Mouse (Mus musculus): Measurements from ENCODE around the gene Ppa1. TPM values are rescaled to one million over a fixed set of nuclear protein-coding genes. Genes with fewer than 3 reads are reported as not detected.
"Not testable (repeated sequence)": the region's sequence is repeated elsewhere in the genome, so short reads cannot be mapped to it uniquely, and the experiment has no call there.

Ppa1 gene
- 196 and 198 TPM in 2 replicates for polyA plus RNA-seq (2014; fragmentation: Nextera tagmentation; extraction: Ambion mirVana)

DNA sequence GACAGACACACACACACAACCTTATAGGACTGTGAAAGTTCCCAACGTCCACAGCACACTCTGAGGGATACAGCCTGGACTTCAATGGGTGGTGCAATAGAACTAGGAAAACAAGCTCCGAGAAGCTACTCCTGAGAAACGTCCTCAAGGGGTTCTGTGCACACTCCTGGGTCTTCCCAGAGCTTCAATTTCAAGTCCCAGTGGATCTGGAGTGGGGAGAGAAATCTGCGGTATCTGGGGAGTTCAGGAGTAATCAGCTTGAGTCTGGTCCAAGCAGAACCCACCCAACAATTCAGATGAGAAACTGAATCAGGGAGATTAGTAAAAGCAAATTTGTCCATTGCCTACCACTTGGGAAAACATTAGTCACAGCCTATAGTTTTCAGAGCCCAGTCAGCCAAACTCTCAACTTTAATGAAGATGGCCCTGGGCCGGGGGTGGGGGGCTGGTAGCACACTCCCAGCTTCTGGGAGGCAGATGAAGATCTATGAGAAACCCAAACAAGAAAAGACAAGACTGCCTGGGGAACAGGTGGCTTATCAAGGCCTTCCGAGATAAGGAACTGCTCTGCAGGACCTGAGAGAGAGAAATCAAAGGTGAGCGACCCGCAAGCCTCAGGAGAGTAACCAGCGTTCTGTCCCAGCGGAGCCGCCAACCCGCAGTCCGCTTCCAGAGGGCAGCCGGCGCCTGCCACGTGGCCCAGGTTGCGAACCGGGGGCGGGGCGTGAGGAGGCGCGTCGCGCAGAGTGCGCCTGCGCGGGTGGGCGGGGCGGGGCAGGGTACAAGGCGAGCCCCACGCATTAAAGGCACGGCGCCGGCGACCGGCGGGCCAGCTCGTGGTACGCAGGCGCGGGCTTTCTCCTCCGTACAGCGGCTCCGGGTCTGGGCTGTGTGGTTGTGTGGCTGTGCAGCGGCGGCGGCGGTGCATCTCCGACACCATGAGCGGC is at the start of gene Ppa1:
Gene Ppa1, plus strand, starts transcription at position 763 of the 947 bp plus-strand sequence.
- no peaks in the 10 kb centered on the region for H3K27me3 ChIP-seq (ENCODE audit: control insufficient read depth, insufficient read depth, low read length)
- no peaks in the 10 kb centered on the region for H3K9me3 ChIP-seq (ENCODE audit: control insufficient read depth, low read length)
- H3K4me2 ChIP-seq (ENCODE audit: low read depth, low read length): peak within 1 kb of the TSS; percentile 92
- peak within 1 kb of the TSS; percentile 78 for H3K27ac ChIP-seq (ENCODE audit: low read depth, low read length)
- peaks cover 8% of the 10 kb centered on the region for H3K4me1 ChIP-seq (ENCODE audit: control insufficient read depth, insufficient read depth, low read length)
- peak within 1 kb of the TSS; percentile 84 for H3K4me3 ChIP-seq (ENCODE audit: low read depth, low read length)
- H3K36me3 ChIP-seq (ENCODE audit: control insufficient read depth, insufficient read depth, low read length): no peaks in the 10 kb centered on the region
- H3K9ac ChIP-seq (replicated peaks; ENCODE audit: low read depth, low read length): peak within 1 kb of the TSS; percentile 86
- 4% methylated on average over 41 of the region's 50 CpGs for WGBS
- ATAC-seq (ENCODE audit: low read depth): peak; percentile 98

DNA sequence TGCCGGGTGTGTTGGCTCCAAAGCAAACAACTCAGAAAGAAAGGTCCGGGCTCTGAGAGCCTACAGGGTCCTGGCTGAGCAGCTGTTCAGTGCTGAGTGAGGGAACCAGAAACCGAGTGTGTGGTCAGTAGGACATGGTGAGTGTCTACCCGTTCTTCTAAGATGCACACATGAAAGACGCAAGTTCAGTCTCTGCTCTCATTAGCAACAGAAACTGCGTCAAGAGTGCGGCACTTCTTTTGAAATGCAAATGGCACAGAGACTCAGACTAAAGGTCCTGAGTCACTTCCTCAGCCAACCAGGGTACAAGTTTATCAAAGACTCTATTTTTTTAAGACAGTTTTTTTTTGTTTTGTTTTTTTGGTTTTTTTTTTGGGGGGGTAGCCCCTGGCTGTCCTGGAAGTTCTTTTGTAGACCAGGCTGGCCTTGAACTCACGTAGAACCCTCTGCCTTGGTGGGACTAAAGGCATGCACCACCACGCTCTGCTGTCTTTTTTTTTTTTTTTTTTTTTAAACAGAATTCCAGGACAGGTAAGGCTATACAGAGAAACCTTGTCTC is 48.7 kb upstream of the Ppa1 start:
- H3K9ac ChIP-seq (replicated peaks; ENCODE audit: low read depth, low read length): no peak overlapping the region
- H3K4me3 ChIP-seq (ENCODE audit: low read depth, low read length): no peak overlapping the region
- H3K27ac ChIP-seq (ENCODE audit: low read depth, low read length): no peak overlapping the region
- no peaks in the 10 kb centered on the region for H3K9me3 ChIP-seq (ENCODE audit: control insufficient read depth, low read length)
- no peaks in the 10 kb centered on the region for H3K4me1 ChIP-seq (ENCODE audit: control insufficient read depth, insufficient read depth, low read length)
- no peak overlapping the region for H3K4me2 ChIP-seq (ENCODE audit: low read depth, low read length)
- H3K36me3 ChIP-seq (ENCODE audit: control insufficient read depth, insufficient read depth, low read length): no peaks in the 10 kb centered on the region
- WGBS: 57% methylated on average over 9 of the region's 9 CpGs
- H3K27me3 ChIP-seq (ENCODE audit: control insufficient read depth, insufficient read depth, low read length): peaks cover 5% of the 10 kb centered on the region; the same call in 1 of the 2 replicates
- ATAC-seq (ENCODE audit: low read depth): no peak

DNA sequence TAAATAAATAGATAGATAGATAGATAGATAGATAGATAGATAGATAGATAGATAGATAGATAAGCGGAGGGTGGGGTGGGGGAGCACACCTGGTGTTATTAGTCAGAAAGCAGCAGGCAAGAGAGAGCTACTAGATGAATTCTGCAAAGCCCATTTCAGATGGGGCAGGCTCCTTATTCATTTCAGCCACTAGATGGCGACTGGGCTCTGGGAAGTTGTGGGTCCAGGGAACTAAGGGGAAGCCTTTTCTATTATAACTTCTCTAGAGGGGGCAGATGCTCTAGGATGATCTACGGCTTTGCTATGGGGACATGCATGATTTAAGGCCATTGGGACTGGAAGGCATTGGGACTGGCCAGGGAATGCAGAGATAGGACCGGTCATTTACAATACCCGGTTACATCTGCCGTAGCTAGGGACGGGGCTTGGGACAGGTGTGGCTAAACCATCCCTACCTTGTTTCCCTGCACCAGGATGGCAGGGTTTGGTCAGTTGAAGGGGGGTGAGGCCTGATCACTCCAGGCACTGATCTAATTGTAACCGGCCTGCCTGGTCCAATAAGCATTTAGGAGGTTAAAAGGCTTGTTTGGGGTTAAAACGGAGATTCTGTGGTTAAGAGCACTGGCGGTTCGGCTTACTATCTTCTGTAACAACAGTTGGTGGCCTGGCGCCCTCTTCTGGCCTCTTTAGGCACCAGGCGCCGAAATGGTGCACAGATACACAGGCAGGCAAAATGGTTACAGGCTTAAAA is 45.9 kb upstream of the Ppa1 start:
- Histone ChIP-seq H3K36me3 (ENCODE audit: control insufficient read depth, insufficient read depth, low read length) (no peaks in the 10 kb centered on the region), H3K4me1 (ENCODE audit: control insufficient read depth, insufficient read depth, low read length) (no peaks in the 10 kb centered on the region), H3K4me2 (ENCODE audit: low read depth, low read length) (peak overlapping the region; percentile 34; the same call in 1 of the 2 replicates), H3K9ac (replicated peaks; ENCODE audit: low read depth, low read length) (no peak overlapping the region), H3K27me3 (ENCODE audit: control insufficient read depth, insufficient read depth, low read length) (no peaks in the 10 kb centered on the region), H3K9me3 (ENCODE audit: control insufficient read depth, low read length) (no peaks in the 10 kb centered on the region), H3K4me3 (ENCODE audit: low read depth, low read length) (no peak overlapping the region), H3K27ac (ENCODE audit: low read depth, low read length) (no peak overlapping the region)
- ATAC-seq (ENCODE audit: low read depth): peak; percentile 69; the same call in 1 of the 2 replicates
- 13% methylated on average over 14 of the region's 14 CpGs for WGBS

DNA sequence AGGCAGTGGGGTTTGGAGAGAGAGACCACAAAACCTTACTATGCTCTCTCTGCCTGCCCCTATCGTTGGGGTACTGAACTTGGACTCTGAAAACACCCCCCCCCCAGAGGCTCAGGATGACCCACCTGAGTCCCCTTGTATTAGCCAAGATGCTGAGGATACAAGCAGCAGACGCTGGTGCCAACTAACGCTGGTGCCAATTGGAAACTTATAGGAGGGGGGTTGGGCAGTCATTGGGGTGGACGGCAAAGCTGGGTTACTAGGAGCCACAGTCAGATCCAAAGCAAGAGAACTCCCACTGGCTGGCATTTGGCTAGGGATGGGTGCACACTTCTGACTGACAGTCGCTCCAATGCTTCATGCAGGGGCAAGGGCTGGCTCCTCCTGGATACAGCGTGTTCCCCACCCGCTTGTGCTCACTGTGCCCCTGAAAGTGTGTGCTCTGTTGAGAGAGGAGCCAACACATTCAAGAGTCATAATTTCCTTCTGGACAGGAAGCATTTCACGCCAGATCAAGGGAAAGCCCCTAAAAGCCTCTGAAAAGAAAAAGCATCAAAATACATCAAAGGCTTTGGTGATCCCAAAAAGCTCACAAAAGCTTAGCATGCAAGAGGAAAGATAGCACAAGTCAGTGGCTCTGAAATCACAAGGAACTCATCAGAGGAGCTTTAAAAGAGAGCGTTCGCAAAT is 43.8 kb upstream of the Ppa1 start:
- ATAC-seq (ENCODE audit: low read depth): no peak
- WGBS: 59% methylated on average over 10 of the region's 10 CpGs
- no peak overlapping the region for H3K4me2 ChIP-seq (ENCODE audit: low read depth, low read length)
- no peaks in the 10 kb centered on the region for H3K36me3 ChIP-seq (ENCODE audit: control insufficient read depth, insufficient read depth, low read length)
- no peaks in the 10 kb centered on the region for H3K9me3 ChIP-seq (ENCODE audit: control insufficient read depth, low read length)
- no peak overlapping the region for H3K27ac ChIP-seq (ENCODE audit: low read depth, low read length)
- no peaks in the 10 kb centered on the region for H3K4me1 ChIP-seq (ENCODE audit: control insufficient read depth, insufficient read depth, low read length)
- no peaks in the 10 kb centered on the region for H3K27me3 ChIP-seq (ENCODE audit: control insufficient read depth, insufficient read depth, low read length)
- no peak overlapping the region for H3K4me3 ChIP-seq (ENCODE audit: low read depth, low read length)
- no peak overlapping the region for H3K9ac ChIP-seq (replicated peaks; ENCODE audit: low read depth, low read length)

DNA sequence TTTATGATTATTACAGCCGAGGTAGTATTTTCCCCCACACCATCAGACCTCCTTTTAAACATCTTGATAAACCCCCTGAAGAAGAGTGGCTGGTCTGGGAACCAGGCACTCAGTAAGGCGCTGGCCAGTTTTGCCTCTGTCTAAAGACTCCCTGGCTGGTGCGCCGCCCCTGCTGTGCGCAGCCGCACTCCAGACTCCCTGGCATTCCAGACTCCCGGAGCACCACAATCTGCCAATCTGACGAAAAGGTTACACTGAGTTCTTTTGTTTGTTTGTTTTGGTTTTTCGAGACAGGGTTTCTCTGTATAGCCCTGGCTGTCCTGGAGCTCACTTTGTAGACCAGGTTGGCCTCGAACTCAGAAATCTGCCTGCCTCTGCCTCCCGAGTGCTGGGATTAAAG is 43.0 kb upstream of the Ppa1 start:
- H3K4me1 ChIP-seq (ENCODE audit: control insufficient read depth, insufficient read depth, low read length); H3K27ac ChIP-seq (ENCODE audit: low read depth, low read length); H3K9ac ChIP-seq (replicated peaks; ENCODE audit: low read depth, low read length); H3K4me3 ChIP-seq (ENCODE audit: low read depth, low read length); H3K27me3 ChIP-seq (ENCODE audit: control insufficient read depth, insufficient read depth, low read length); H3K9me3 ChIP-seq (ENCODE audit: control insufficient read depth, low read length); H3K4me2 ChIP-seq (ENCODE audit: low read depth, low read length); H3K36me3 ChIP-seq (ENCODE audit: control insufficient read depth, insufficient read depth, low read length); ATAC-seq (ENCODE audit: low read depth): not testable (repeated sequence)
- WGBS: 68% methylated on average over 11 of the region's 11 CpGs

DNA sequence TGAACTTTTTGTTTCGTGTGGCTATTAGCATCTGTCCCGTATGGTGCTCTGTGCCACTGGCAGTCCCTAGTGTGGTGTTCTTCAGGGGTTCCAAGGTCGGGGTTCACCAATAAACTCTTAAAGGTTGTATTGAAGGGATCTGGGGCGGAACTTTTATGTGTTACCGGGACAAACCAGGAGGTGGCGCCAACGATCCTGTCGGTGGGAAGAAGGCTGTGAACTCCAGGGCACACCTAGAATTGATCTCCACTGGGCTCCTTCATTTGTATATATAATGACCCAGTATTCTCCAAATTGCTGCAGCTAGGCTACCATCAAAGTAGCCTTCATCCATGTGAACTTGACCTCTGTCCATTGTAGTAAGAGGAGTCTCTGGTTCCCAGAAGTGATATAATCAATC is 42.5 kb upstream of the Ppa1 start:
- Histone ChIP-seq H3K9ac (replicated peaks; ENCODE audit: low read depth, low read length) (no peak overlapping the region), H3K4me1 (ENCODE audit: control insufficient read depth, insufficient read depth, low read length) (no peaks in the 10 kb centered on the region), H3K4me2 (ENCODE audit: low read depth, low read length) (no peak overlapping the region), H3K27ac (ENCODE audit: low read depth, low read length) (no peak overlapping the region), H3K27me3 (ENCODE audit: control insufficient read depth, insufficient read depth, low read length) (no peaks in the 10 kb centered on the region), H3K9me3 (ENCODE audit: control insufficient read depth, low read length) (no peaks in the 10 kb centered on the region), H3K4me3 (ENCODE audit: low read depth, low read length) (no peak overlapping the region), H3K36me3 (ENCODE audit: control insufficient read depth, insufficient read depth, low read length) (no peaks in the 10 kb centered on the region)
- WGBS: 19% methylated on average over 8 of the region's 8 CpGs
- no peak for ATAC-seq (ENCODE audit: low read depth)

DNA sequence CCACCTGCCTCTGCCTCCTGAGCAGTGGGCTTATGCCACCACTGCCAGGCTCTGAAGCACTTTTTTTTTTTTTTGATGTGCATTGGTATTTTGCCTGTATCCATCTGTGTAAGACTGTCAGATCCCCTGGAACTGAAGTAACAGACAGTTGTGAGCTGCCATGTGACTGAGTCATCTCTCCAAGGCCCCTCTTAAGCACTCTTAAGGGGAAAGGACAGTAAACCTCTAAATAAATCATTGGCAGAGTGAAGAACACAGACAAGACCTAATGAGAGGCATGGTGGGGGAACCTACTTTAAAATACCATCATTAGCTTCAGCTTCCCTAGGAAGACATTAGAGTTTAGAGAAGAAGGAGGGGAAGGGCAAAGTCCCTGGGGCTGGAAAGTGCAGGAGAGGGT is 40.1 kb upstream of the Ppa1 start:
- no peaks in the 10 kb centered on the region for H3K4me1 ChIP-seq (ENCODE audit: control insufficient read depth, insufficient read depth, low read length)
- H3K4me2 ChIP-seq (ENCODE audit: low read depth, low read length): no peak overlapping the region
- ATAC-seq (ENCODE audit: low read depth): no peak
- H3K27ac ChIP-seq (ENCODE audit: low read depth, low read length): no peak overlapping the region
- no peak overlapping the region for H3K9ac ChIP-seq (replicated peaks; ENCODE audit: low read depth, low read length)
- H3K27me3 ChIP-seq (ENCODE audit: control insufficient read depth, insufficient read depth, low read length): no peaks in the 10 kb centered on the region
- H3K36me3 ChIP-seq (ENCODE audit: control insufficient read depth, insufficient read depth, low read length): no peaks in the 10 kb centered on the region
- H3K4me3 ChIP-seq (ENCODE audit: low read depth, low read length): no peak overlapping the region
- no peaks in the 10 kb centered on the region for H3K9me3 ChIP-seq (ENCODE audit: control insufficient read depth, low read length)

DNA sequence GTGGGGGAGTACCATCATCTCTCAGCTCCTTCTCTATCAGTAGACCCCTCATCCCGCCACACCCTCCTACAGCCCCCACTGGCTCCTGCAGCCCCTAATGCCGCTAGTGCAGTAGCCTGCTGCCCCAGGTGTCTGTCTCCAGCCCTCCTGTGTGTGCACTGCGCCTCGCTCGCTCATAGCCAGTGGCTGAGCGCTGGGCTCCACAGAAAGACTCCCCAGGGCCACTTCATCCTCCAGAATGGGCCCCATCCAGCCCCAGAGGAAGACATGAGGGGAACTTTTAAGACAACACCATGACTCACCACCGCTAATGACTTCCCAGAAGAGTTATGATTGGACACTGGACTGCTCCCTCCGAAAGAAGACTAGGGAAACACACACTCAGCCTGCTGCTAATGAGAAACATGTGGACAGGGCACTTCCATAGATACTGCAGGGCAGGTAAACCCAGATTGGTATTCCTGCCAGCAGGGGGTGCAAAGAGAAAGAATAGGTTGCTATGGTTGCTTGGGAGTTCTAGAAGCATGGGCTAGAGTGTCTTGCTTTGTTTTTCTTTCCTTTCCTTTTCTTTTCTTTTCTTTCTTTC is 37.6 kb upstream of the Ppa1 start:
- Histone ChIP-seq H3K36me3 (ENCODE audit: control insufficient read depth, insufficient read depth, low read length) (no peaks in the 10 kb centered on the region), H3K27ac (ENCODE audit: low read depth, low read length) (no peak overlapping the region), H3K4me3 (ENCODE audit: low read depth, low read length) (no peak overlapping the region), H3K27me3 (ENCODE audit: control insufficient read depth, insufficient read depth, low read length) (no peaks in the 10 kb centered on the region), H3K4me2 (ENCODE audit: low read depth, low read length) (no peak overlapping the region), H3K9me3 (ENCODE audit: control insufficient read depth, low read length) (no peaks in the 10 kb centered on the region), H3K4me1 (ENCODE audit: control insufficient read depth, insufficient read depth, low read length) (no peaks in the 10 kb centered on the region), H3K9ac (replicated peaks; ENCODE audit: low read depth, low read length) (no peak overlapping the region)
- no peak for ATAC-seq (ENCODE audit: low read depth)
- 73% methylated on average over 8 of the region's 8 CpGs for WGBS
